Mouse (Mus musculus) stomach, adult 2 months (tissue): ENCODE measurements around the gene Atraid. TPM values are rescaled to one million over a fixed set of nuclear protein-coding genes. Genes with fewer than 3 reads are reported as not detected.

Source experiments
- polyA plus RNA-seq: library from polyadenylated mRNA; depleted of rRNA; stranded (reverse); fragments of >200 nt; gene quantifications from 2 replicates; pipeline ENCODE4 v1.2.3, GENCODE M21; 2012; rRNA removed

The Atraid gene
- polyA plus RNA-seq: 27.4 and 33.9 TPM in 2 replicates

GRCm38 (mm10) chr5:31047848-31048762, at the start of gene Atraid:
TSS of gene Atraid (plus strand) at chr5:31048312.

GRCm38 (mm10) chr5:31048763-31049641, 890 bp downstream of the Atraid start, which contains the start of gene Slc5a6:
TSS of gene Slc5a6 (minus strand) at chr5:31048924.

GRCm38 (mm10) chr5:31054261-31055215, 6.4 kb downstream of the Atraid start, which contains the start of gene Cad:
TSS of gene Cad (plus strand) at chr5:31054780.

Other genes with a start within 250 kb of the Atraid start
- gene Mapre3, start 233.7 kb upstream of the Atraid start, polyA plus RNA-seq: 22.6 and 26.0 TPM in 2 replicates
- gene Tmem214, start 180.3 kb upstream of the Atraid start, polyA plus RNA-seq: 71.5 and 79.9 TPM in 2 replicates
- 9.1 and 9.8 TPM in 2 replicates for gene Agbl5, start 159.6 kb upstream of the Atraid start, polyA plus RNA-seq
- gene Ost4, start 140.5 kb upstream of the Atraid start, polyA plus RNA-seq: 79.7 and 85.2 TPM in 2 replicates
- 55.3 and 56.4 TPM in 2 replicates for gene Emilin1, start 134.9 kb upstream of the Atraid start, polyA plus RNA-seq
- gene Khk, start 126.9 kb upstream of the Atraid start, polyA plus RNA-seq: 20.9 and 21.4 TPM in 2 replicates
- 56.1 and 81.0 TPM in 2 replicates for gene Cgref1, start 102.7 kb upstream of the Atraid start, polyA plus RNA-seq
- 252 and 282 TPM in 2 replicates for gene Preb, start 88.0 kb upstream of the Atraid start, polyA plus RNA-seq
- 10.1 and 12.4 TPM in 2 replicates for gene Tcf23, start 79.7 kb upstream of the Atraid start, polyA plus RNA-seq
- 10.2 and 11.2 TPM in 2 replicates for gene Slc5a6, start 612 bp downstream of the Atraid start, polyA plus RNA-seq
- gene Cad, start 6.5 kb downstream of the Atraid start, polyA plus RNA-seq: 11.9 and 14.2 TPM in 2 replicates
- not detected in 2 replicates for gene Dnajc5g, start 58.0 kb downstream of the Atraid start, polyA plus RNA-seq
- gene Slc30a3, start 59.9 kb downstream of the Atraid start, polyA plus RNA-seq: 0.15 and 0.29 TPM in 2 replicates
- gene Trim54, start 68.4 kb downstream of the Atraid start, polyA plus RNA-seq: 2.8 and 4.1 TPM in 2 replicates
- gene Ucn, start 90.5 kb downstream of the Atraid start, polyA plus RNA-seq: not detected in 2 replicates
- 23.9 and 27.3 TPM in 2 replicates for gene Mpv17, start 105.9 kb downstream of the Atraid start, polyA plus RNA-seq
- gene Gm29609, start 131.6 kb downstream of the Atraid start, polyA plus RNA-seq: 0.14 and 2.1 TPM in 2 replicates
- 13.3 and 14.6 TPM in 2 replicates for gene Gtf3c2, start 131.8 kb downstream of the Atraid start, polyA plus RNA-seq
- 36.2 and 37.1 TPM in 2 replicates for gene Snx17, start 144.9 kb downstream of the Atraid start, polyA plus RNA-seq
- 20.2 and 24.5 TPM in 2 replicates for gene Eif2b4, start 145.1 kb downstream of the Atraid start, polyA plus RNA-seq
- 25.0 and 34.4 TPM in 2 replicates for gene Zfp513, start 154.0 kb downstream of the Atraid start, polyA plus RNA-seq
- gene Ppm1g, start 172.4 kb downstream of the Atraid start, polyA plus RNA-seq: 42.5 and 93.0 TPM in 2 replicates
- 121 and 134 TPM in 2 replicates for gene Nrbp1, start 192.6 kb downstream of the Atraid start, polyA plus RNA-seq
- gene Gm9970, start 192.9 kb downstream of the Atraid start, polyA plus RNA-seq: 0.13 TPM in 1 of 2 replicates, not detected in the other
- gene Krtcap3, start 203.4 kb downstream of the Atraid start, polyA plus RNA-seq: 113 and 161 TPM in 2 replicates
- 11.9 and 14.9 TPM in 2 replicates for gene Ift172, start 242.8 kb downstream of the Atraid start, polyA plus RNA-seq
- gene Fndc4, start 247.8 kb downstream of the Atraid start, polyA plus RNA-seq: 6.3 and 7.4 TPM in 2 replicates
- gene Gckr, start 249.1 kb downstream of the Atraid start, polyA plus RNA-seq: not detected in 2 replicates